ENCODE assay signal across 21 mouse cellular contexts in the genomic region with DNA sequence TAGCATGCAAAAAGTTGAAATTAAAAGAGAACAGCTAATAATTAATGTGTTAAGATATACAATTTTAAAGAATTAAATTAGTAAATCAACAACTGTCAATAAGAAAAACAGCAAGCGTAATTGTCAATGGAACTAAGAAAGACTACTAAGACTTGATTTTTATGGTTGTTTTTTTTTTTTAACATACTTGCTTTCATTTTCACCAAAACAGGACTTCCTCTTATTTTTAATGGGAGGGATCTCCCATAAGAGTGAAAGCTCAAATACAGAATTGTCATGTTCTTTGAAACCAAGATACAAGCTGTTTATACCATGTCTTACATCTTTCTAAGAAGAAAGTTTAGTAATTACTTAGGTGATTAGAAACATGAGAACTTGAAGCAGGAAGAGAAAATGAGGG. TPM values are rescaled to one million over a fixed set of nuclear protein-coding genes. Genes with fewer than 3 reads are reported as not detected.
A peak's percentile ranks its signal among the peaks of the same experiment; 100 is the strongest.
DNase-seq lines count a peak whose midpoint lies in the region; ATAC-seq and TF ChIP-seq lines count a peak whose summit lies in the region.
"Had no signal": no experiment of that assay in that cellular context is flagged by ENCODE, and none has a peak within 500 bp of the region (broad histone marks: within the 10 kb centered on the region; RNA-seq: fewer than 3 reads in every experiment).

No protein-coding gene starts in this region.

- peaks cover 4% of the 10 kb centered on the region; the same call in 1 of the 2 replicates for H3K4me1 ChIP-seq in spleen, adult 2 months (ENCODE audit: control insufficient read depth, insufficient read depth, insufficient read length)
- H3K4me1 ChIP-seq: hindbrain, embryonic 13.5 days; intestine, embryonic 15.5 days had no signal

- no peaks in the 10 kb centered on the region for H3K27me3 ChIP-seq in spleen, adult 2 months (ENCODE audit: control insufficient read depth, insufficient read depth, low read length)
- H3K27me3 ChIP-seq: hindbrain, embryonic 13.5 days; intestine, embryonic 15.5 days; lung, embryonic 15.5 days had no signal

- peak in 1 of 2 experiments; percentile 9 for DNase-seq in spleen, adult 2 months (ENCODE audit: low read depth in 1 of 2, low spot score in 2 of 2)
- no peak for DNase-seq in spleen, adult 18-20 months
- no peak for DNase-seq in lung, postnatal 10 days
- DNase-seq in layer of hippocampus, adult 9-10 months (ENCODE audit: low spot score) = no peak
- no peak for DNase-seq in right cerebral cortex, postnatal 4 days
- DNase-seq: adrenal gland, postnatal 36 days; cerebellum, adult 11 months; cerebellum, adult 9-11 months; gastrocnemius, postnatal 36 days; kidney, postnatal 36 days; lung, postnatal 4 days; retina, postnatal 1 day; right cerebral cortex, postnatal 25 days; thymus, adult 18-20 months; thymus, postnatal 36 days had no signal

- H3K36me3 ChIP-seq in spleen, adult 2 months (ENCODE audit: control insufficient read depth, insufficient read depth, low read length) = peaks cover 5% of the 10 kb centered on the region

- 67% methylated on average over 1 of the region's 1 CpGs for WGBS in spleen, adult 2 months

- H3K27ac ChIP-seq in spleen, adult 2 months (ENCODE audit: insufficient read depth, low read length) = peak overlapping the region; percentile 22; the same call in 1 of the 2 replicates
- H3K27ac ChIP-seq: hindbrain, embryonic 13.5 days; intestine, embryonic 15.5 days; liver, embryonic 14.5 days; lung, embryonic 15.5 days had no signal

- no peak overlapping the region for H3K4me3 ChIP-seq in spleen, adult 2 months (ENCODE audit: extremely low read depth, insufficient read depth, insufficient read length)
- H3K4me3 ChIP-seq: hindbrain, embryonic 13.5 days; intestine, embryonic 15.5 days; lung, embryonic 15.5 days had no signal

- TF ChIP-seq CTCF in spleen, adult 2 months (IDR thresholded peaks at IDR 0.05; ENCODE audit: extremely low read depth, insufficient read depth, insufficient read length, insufficient replicate concordance) = no peak

- peak; percentile 31 for ATAC-seq in granulocyte monocyte progenitor cell, adult 5-6 weeks (replicated peaks; ENCODE audit: poor library complexity, severe bottlenecking)
- ATAC-seq in megakaryocyte progenitor cell, adult 5-6 weeks (replicated peaks; ENCODE audit: poor library complexity) = 0 out of 2 replicates have a peak, but pooled peaks have one; percentile 20
- ATAC-seq: intestine, embryonic 15.5 days had no signal

- TF ChIP-seq POLR2A in spleen, adult 2 months (IDR thresholded peaks at IDR 0.05; ENCODE audit: low read depth, low read length) = no peak

RNA-seq across cellular contexts. Expression of gene C2cd5, which starts 26.0 kb away (rescaled TPM):
- 13.7 and 16.0 TPM in 2 replicates for polyA plus RNA-seq in spleen, adult 2 months (2012; rRNA removed)
- 80.3 and 105 TPM in 2 replicates for total RNA-seq in granulocyte monocyte progenitor cell, adult 5-6 weeks (2014; fragmentation: Nextera tagmentation)
- 50.8 and 51.8 TPM in 2 replicates for total RNA-seq in granulocyte monocyte progenitor cell, adult 5-6 weeks (2017)
- 60.7 and 65.3 TPM in 2 replicates for total RNA-seq in megakaryocyte progenitor cell, adult 5-6 weeks (2015)
- total RNA-seq in megakaryocyte progenitor cell, adult 5-6 weeks (2017) = 38.1 and 56.2 TPM in 2 replicates
